Mouse (Mus musculus) large intestine, adult 2 months (tissue): ENCODE data around the gene Pcdh15. TPM values are rescaled to one million over a fixed set of nuclear protein-coding genes. Genes with fewer than 3 reads are reported as not detected.

ENCODE experiments used
- DNase-seq: peaks from one replicate; pipeline ENCODE4 v3.0.0-alpha.2; 2012; ENCODE audit warnings: low read depth, low spot score
- WGBS: fragments of 180-500 bp; shearing (Covaris S2); methylation state at CpG from one replicate; pipeline ENCODE4 v1.1.7; 2018; 5-methylcytosine and 5-hydroxymethylcytosine counted together
- polyA plus RNA-seq: library from polyadenylated mRNA; depleted of rRNA; stranded (reverse); fragments of >200 nt; gene quantifications from 2 replicates; pipeline ENCODE4 v1.2.3, GENCODE M21; 2012; rRNA removed

Gene Pcdh15
- polyA plus RNA-seq: 0.10 and 0.15 TPM in 2 replicates

DNA sequence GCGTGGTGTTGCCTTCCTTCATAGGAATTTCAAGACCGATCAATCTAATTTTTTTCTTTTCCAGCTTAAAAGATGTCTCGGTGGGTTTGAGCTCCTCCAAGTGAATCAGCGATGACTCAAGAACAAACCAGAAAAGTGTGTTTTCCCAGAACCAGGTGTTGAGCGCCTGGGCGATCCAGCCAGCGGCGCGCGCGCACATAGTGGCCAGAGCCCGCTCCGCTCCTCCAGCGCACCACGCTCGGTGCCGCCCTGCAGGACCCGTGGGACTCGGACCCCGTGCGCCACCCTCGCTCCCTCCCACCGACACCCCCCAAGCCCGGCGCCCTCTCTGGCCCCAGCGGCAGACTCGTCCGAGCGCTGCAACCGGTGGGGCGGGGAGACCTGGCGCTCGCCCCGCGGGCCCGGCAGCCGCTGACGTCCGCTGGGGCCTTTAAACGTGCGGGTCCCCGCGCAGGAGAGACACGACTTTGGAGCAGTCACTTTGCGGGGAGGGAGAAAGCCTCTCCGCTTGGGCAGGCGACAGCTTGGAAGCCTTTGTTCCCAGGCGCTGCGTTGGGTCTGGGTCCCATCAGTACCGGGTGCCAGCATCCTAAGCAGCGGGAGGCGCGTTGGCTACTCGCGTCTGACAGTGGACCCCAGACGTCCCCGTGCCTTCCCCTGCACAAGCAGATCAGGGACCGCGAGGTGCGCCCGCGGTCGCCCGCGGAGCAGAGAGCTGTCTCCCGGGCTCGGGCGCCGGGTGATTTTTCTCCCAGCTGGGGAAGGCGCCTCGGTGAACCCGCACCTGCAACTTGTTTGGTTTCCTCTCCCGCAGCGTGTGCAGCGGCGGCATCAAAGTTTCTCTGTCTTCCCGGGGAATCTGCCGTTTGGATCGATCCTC lies at the start of gene Pcdh15:
Gene Pcdh15, plus strand, starts transcription at position 377 of the 880 bp plus-strand sequence.
- DNase-seq: no peak
- WGBS: 4% methylated on average over 79 of the region's 79 CpGs

DNA sequence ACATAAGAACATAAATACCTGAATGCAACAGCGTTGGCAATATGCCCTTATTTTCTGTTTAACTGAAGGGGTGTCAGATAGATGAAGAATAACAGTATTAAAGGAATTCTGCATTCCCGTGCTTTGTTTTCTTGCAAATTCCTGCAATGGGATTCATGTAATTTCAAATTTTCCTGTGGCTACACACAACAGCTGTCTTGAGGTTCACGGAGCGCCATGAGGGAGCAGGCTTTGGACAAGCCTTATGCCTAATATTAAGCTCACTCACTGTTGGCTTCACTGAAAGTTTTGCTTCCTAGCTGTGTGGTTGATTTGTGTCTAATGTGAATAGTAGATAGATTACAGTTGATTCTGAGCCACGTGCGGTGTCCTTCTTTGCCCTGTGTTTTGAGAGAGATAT lies 47.1 kb upstream of the Pcdh15 start:
- DNase-seq: no peak
- WGBS: 81% methylated on average over 6 of the region's 6 CpGs

DNA sequence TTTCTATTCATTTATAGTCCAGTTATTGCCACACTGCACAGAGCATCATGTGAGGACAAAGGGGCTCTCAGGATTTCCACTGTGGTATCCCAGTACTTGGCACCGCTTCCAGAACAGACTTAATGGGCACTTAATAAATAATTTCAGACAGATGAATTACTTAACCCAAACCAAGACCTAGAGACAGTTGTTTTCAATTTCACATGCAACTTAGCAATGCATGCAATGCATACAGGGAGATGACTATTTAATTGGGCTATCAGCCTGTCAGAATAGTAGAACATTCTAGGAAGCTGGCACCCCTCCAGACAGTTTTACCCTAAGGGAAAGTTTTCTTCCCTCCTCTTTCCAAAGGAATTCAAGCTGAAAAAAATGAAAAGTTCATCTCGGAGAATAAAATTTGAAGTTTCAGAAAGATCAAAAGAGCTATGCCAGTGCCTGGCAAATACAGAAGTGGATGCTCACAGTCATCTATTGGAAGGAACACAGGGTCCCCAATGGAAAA lies 39.4 kb upstream of the Pcdh15 start:
- no peak for DNase-seq
- WGBS: 75% methylated on average over 2 of the region's 2 CpGs

DNA sequence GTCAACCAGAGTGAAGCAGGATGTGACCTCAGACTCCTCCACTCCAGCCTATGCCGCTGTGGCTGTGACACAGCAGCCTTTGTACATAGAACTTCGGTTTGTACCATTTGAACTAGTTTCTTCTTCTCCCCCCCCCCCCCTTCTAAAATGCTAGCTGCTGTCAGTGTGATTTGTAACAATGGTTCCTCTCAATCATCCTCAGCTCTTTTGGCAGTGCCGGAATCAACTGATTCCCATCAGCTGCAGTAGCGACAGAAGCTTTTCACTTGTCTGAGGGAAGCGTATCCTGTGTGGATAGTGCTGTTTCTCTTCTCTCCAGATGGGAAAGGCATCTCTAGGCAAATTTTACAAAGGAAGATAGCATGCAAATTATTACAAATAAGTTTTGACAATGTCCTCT lies 12.4 kb upstream of the Pcdh15 start:
- no peak for DNase-seq
- 80% methylated on average over 5 of the region's 5 CpGs for WGBS

DNA sequence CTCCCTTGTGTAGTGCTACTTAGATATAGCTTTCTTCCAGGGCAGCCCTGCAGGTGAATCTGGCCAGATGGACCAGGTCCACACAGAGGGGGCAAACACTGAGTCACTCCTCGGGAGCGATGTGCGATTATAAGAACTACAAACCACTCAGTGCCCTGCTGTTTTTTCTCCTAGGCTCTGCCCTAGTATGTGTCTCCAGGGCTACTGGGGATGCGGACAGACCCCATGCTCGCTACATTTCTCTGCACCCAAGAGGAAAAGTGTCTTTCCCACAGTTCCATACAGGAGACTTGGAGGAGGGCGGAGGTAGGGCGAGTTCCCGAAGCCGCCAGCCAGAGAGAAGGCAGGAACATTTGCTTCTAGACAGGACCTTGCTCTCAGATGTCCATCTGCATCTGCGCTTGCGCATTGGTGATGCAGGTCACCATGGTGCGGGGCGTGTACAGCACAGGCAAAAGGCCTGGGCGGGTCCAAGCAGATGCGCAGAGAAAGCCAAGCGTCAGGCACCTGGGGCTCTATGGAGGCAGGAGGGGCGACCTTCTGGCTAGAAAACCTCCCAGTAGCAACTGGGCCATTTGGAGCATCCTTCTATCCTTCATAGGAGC lies 2.5 kb upstream of the Pcdh15 start:
- WGBS: 6% methylated on average over 17 of the region's 17 CpGs
- no peak for DNase-seq

DNA sequence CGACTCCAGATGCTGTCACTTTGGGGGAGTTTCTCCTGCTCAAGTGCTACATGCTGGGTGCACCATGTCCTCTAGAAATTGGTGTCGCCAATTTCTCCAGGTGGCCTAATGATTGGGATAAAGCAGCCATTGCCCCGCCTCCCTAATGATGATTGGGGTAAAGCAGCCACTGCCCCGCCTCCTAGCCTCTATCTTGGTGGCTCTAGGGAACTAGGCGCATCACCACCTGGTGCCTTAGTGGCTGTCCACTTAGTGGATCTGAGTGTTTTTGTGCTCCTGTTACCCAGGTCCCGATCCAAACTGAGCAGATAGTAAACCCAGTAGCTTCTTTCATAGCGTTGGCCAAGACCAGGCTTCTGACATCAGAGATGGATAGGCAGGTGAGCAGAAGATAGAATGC lies 2.0 kb upstream of the Pcdh15 start:
- WGBS: 7% methylated on average over 7 of the region's 7 CpGs
- DNase-seq: no peak

DNA sequence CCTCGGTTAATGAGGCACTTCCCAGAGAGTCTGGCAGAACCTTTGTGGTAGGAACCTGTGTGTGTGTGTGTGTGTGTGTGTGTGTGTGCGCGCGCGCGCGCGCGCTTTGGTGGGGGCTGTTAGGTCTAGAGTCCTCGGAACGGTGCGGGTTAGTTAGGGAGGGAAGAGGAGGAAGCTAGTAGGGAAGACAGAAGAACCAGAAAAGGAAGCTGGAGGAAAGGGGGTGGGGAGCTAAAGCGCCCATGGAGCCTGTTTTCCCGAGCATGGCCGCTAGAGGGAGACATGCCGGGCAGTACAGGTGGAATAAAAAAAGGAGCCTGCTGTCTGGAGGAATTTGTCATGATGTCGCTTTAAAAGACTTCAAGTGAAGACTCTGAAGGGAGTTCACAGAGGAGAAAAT lies 1.2 kb upstream of the Pcdh15 start:
- 2% methylated on average over 17 of the region's 17 CpGs for WGBS
- no peak for DNase-seq

DNA sequence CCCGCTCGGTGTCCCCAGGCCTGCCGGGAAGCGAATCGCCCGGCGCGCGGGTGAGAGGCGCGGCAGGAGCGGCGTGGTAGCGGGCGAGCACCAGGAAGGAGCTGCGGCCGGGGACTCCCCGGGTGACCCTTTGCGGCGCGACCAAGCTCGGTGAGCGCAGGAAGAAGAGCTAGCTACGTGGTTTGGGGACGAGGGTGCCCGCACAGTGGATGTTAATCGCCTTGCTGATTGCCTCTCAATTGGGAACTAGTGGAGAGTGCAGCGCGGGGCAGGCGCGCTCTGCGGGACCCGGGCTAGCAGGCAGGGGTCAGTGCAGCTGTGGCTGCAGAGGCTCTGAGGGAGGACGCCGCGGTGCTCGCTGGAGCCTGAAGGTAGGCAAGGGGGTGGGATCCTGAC lies 702 bp downstream of the Pcdh15 start:
- 2% methylated on average over 37 of the region's 37 CpGs for WGBS
- DNase-seq: no peak

DNA sequence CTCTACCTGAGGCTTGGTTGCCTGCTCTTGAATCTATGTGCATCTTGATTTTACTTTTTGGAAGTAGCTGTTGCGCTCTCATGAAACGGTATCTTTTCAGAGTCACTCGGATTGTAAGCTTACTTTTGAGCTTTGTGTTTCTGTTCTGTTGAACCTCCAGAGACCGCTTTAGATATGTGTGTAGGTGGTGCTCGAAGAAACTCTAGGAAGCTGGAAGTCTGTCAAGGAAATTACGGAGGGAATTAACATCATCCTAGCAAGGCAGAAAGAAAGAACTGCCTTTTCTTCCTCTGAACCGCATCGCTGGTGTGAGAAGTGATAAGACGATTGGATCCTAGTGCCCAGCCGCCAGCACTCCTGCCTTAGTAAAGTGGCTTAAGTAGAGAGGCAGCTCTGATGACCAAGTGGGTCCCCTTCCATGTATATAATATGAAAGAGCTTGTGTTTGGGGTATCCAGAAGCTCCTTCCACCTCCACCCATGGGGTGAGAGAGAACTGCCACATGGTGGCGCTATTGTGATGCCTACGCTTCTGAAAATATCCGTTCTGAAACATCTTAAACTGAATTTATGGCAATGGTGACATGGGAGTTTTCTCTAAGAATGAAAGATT lies 4.3 kb downstream of the Pcdh15 start:
- no peak for DNase-seq
- 78% methylated on average over 13 of the region's 13 CpGs for WGBS

DNA sequence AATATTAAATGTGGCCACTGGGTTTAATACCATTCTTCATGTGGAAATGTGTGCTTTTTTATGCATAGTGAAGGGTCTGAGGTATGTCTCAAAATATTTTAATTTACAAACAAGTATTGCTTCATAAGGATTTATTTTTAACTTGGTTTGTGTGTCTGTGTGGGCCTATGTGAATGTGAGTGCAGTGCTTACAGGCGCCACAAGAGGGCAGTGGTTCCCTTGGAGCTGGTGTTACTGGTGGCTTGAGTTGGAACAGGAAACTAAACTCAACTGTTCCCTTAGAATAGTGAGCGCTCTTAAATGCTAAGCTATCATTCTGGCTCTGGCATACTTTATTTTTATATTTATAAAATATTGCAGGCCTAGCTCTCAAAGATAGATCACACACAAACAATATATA lies 6.8 kb downstream of the Pcdh15 start:
- 49% methylated on average over 2 of the region's 2 CpGs for WGBS
- no peak for DNase-seq

DNA sequence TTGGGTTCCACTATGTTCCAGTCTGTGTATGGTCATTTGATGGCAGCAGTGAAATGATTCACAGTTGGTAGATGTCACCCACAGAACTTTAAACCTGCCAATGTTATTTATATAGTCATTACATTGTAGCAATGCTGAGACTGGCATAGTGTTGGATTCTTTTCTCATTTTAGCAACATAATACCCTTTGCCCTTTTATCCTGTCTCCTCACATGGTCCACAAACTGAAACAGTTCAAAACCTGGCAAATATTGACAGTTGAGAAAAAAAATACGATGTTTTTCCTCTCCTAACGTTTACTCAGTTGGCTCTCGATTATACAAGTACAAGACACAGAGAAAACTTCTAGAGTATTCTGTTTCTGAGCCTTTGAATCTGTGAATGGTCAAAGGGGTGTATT lies 38.8 kb downstream of the Pcdh15 start:
- WGBS: 19% methylated on average over 3 of the region's 3 CpGs
- DNase-seq: no peak

DNA sequence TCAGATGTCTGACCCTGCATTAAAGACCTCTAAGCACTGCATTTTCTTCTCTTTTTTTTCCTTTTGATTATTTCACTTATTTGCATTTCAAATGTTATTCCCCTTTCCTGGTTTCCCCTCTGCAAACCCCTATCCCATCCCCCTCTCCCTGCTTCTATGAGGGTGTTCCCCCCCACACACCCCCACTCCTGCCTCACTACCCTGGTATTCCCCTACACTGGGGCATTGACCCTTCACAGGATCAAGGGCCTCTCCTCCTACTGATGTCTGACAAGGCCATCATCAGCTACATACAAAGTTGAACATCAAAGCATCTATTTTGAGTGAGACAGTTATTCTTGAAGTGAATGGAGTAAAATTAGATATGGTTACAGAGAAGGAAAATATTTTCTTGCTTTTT lies 48.4 kb downstream of the Pcdh15 start:
- DNase-seq: no peak

DNA sequence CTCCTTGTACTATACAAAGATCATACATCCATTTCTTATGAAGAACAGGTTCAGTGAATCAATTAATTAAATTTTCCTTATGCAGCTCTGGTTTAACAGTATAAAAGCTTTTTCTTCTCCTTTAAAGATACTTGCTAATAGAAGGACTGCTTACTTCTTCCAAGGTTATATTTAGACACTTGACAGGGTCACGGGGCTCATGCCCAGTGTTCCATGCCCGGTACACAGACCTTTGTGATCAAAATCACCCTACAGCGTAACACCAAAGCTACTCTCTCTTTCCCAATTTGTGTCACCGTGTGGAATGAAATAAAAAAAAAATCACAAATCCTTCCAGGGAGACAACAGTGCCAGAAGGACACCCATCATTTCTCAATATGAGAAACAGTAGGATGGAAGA lies 48.8 kb downstream of the Pcdh15 start:
- DNase-seq: no peak
- 79% methylated on average over 4 of the region's 4 CpGs for WGBS

DNA sequence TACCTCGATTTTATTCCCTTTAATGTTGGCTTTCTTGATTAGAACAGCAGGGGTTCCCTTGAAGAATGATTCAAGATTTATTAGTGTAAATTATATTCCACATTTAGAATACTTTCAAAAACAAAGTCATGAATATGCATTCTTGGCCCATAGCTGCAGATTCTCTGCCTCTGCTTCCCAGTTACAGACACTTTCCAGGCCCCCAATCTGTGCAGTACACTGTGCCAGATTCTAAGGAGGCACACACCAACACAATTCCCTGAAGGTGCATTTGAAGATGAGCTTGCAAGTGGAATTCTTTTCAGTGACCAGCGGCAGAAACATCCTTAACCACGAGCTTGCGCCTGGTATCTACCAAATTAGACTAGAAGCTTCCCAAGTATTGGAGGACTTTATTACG lies 55.4 kb downstream of the Pcdh15 start:
- WGBS: 74% methylated on average over 5 of the region's 5 CpGs
- DNase-seq: no peak

DNA sequence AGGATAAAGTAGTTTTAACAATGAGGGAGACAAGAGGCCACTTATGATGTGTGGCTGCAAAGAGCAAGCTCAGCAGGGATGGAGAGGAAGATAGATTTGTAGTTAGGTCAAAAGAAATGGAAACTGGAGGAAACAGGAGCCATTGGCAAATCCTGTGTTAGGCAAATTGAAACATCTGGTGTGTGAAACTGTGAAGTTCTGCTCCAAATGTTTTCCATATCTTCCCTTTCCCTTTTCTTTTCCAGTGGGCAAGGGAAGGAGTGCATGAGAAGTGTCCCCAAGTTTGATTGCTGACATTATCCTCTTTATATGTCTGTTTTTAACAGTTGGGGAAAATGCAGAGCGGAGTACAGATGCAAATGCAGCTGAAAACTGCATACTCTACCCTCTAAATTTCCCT lies 62.6 kb downstream of the Pcdh15 start:
- 79% methylated on average over 1 of the region's 1 CpGs for WGBS
- no peak for DNase-seq

DNA sequence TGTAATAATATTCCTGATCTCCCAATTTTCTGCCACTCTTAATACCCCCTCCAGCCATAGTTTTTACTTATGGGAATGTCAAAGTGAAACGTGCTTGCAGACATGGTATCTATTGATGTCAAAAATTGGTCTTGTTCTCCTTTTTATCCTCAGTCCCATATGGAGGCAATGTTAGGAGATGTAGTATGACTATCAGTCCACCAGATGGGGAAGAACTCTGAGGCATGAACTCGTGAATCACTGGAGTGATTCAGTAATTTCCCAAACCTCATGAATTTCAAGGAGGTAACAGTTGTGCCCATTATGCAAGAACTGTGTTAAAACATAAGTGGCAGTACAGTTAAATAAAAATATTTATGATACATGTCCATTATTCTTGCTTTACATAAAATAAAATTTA lies 116.9 kb downstream of the Pcdh15 start:
- no peak for DNase-seq
- WGBS: 52% methylated on average over 2 of the region's 2 CpGs

DNA sequence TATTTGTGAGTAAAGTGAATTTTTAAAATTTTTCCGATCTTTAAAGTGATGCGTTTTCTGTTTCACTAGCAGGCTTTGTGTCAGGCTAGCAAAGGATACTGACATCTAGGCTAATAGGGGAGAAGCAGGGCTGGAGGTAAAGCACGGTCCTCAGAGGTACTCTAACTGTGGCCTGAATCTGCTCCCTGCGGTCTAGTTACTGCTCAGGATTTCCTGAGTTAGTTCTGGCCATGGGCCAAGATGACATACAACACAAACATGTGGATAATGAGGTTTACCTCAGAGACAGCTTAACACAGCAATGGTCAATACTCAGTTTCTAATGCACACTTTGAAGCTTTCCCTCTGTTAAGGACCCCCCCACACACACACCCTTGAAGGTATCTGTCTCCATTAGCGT lies 143.2 kb downstream of the Pcdh15 start:
- WGBS: 68% methylated on average over 5 of the region's 5 CpGs
- no peak for DNase-seq

DNA sequence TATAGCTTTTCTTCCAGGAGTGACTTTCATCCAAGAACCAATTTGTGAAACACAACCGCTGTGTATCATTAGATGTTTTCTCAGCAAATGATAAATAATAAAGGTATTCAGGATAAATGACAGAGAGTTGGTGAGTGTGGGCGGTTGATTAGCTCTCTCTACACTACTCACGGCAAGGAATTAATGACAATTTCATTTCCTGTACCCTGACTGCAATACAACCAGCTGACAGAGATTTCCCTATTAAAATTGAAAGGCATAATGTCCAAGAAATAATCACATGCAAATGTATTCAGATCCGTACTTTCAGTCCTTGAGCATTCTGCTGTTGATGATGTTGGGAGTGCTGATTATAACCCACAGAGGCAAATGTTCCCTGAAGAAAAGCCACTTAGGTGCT lies 181.3 kb downstream of the Pcdh15 start:
- WGBS: 88% methylated on average over 4 of the region's 4 CpGs
- no peak for DNase-seq

DNA sequence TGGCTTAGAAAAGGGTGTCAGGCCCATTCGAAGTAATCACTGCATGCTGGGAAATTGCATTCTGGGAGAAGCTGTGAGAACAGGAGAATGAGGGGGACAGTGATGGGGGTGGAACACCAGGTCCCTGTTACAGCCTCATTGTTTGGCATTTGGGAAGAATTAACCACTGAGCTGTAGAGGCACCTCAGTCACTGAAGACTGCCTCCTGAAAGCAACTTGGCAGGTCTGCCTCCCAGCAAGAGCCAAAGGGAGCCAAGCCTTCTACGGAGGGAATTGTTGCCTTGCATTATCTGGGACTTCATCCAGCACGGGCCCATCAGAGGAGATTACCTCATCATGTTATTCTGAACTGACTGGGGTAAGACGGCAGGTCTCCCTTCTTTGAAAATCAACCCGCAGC lies 197.3 kb downstream of the Pcdh15 start:
- no peak for DNase-seq
- 55% methylated on average over 5 of the region's 5 CpGs for WGBS

DNA sequence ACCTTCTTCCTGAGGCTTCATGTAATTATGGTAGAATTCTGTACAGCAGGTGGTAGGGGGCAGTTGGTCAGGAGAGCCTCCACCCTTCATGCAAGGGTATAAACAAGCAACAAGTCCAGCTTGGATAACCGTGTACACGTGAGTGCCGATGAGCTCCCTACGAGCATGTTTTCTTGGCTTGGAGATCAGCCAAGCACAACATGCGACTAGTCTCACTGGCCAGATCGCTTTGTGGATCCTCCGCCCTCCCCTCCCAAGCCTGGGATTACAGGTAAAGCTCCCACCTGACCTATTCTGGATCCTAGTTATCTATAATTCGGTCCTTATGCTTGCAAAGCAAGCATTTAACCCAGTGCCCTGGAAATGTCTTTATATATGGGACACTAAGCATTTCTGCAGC lies 202.8 kb downstream of the Pcdh15 start:
- 79% methylated on average over 8 of the region's 8 CpGs for WGBS
- no peak for DNase-seq

DNA sequence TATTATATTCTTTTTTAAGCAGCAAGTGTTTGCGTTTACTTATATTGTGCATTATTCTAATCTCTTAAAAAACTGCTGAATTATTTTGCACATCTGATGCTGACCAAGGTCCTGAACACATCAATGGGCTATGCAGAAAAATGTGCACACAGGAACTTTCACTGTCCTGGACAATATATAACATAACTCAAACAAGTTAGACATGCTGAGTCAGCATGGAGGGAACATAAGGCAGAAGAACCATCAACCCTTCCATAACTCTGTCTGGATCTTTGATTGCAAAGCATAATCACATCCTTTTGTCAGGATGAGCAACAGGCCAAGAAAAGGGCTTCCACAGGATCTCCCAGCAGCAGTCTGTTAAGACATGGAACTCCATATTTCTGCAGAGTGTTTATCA lies 207.5 kb downstream of the Pcdh15 start:
- DNase-seq: no peak

More for the DNA sequence above, 207.5 kb downstream of the Pcdh15 start:
- WGBS: 87% methylated on average over 1 of the region's 1 CpGs
